Mouse (Mus musculus) MEL (cell line): ENCODE results near the gene Sv2c.

ENCODE experiments used
- CHD2 ChIP-seq: IDR thresholded peaks from 2 replicates; pipeline ENCODE4 v1.6.1; 2011; ENCODE audit warnings: low read length, improper control_type of control experiment
- CTCF ChIP-seq, 3 experiments: IDR thresholded peaks in 2 of 3; conservative IDR thresholded peaks in 1 of 3; 2 replicates each; pipeline ENCODE4 v1.5.1; 2011 to 2012; ENCODE audit warnings: low read length in 3 of 3, low read depth in 2 of 3, mild to moderate bottlenecking in 2 of 3, improper control_type of control experiment in 1 of 3, inconsistent platforms in 1 of 3, mixed read lengths in 1 of 3, moderate library complexity in 1 of 3; ENCODE audit not compliant: control insufficient read depth in 1 of 3, insufficient read depth in 1 of 3, poor library complexity in 1 of 3, severe bottlenecking in 1 of 3
- EP300 ChIP-seq, 2 experiments: IDR thresholded peaks; 2 replicates each; pipeline ENCODE4 v1.6.1; 2011; ENCODE audit warnings: improper control_type of control experiment in 2 of 2, low read length in 2 of 2, low read depth in 1 of 2, mild to moderate bottlenecking in 1 of 2
- GABPA ChIP-seq: IDR thresholded peaks from 2 replicates; pipeline ENCODE4 v1.6.1; 2012; ENCODE audit warnings: low read depth, mild to moderate bottlenecking, inconsistent platforms, low read length, improper control_type of control experiment, moderate library complexity
- GATA1 ChIP-seq: IDR thresholded peaks from 2 replicates; pipeline ENCODE4 v1.6.1; 2011; ENCODE audit warnings: low read depth, low read length, improper control_type of control experiment
- HCFC1 ChIP-seq: IDR thresholded peaks from 2 replicates; pipeline ENCODE4 v1.6.1; 2012; ENCODE audit warnings: low read depth, mild to moderate bottlenecking, inconsistent platforms, low read length, improper control_type of control experiment, moderate library complexity
- MAX ChIP-seq: IDR thresholded peaks from 2 replicates; pipeline ENCODE4 v1.6.1; 2011; ENCODE audit warnings: low read length, improper control_type of control experiment
- MXI1 ChIP-seq: IDR thresholded peaks from 2 replicates; pipeline ENCODE4 v1.6.1; 2011; ENCODE audit warnings: mild to moderate bottlenecking, low read depth, low read length, improper control_type of control experiment
- NRF1 ChIP-seq: IDR thresholded peaks from 2 replicates; pipeline ENCODE4 v1.6.1; 2014; ENCODE audit warnings: low read depth, mild to moderate bottlenecking, inconsistent platforms, low read length, improper control_type of control experiment, moderate library complexity; ENCODE audit not compliant: poor library complexity, insufficient read depth, severe bottlenecking

DNA sequence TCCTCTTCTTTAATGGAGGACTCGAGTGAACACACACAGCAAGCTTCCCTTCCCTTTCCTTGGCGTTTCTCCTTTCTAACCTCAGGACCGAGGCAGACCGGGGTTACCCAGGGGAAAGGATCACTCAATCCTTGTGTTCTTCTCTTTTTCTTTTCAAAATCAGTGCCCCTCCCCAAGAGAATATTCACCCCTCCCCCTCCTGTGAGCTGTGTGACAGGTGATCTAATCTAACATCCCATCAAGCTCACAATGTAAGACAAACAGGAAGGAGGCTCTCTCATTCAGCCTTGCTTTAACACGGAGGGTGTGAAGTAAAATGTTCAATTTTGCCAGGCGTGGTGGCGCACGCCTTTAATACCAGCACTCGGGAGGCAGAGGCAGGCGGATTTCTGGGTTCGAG lies 158.3 kb downstream of the Sv2c start:
- TF ChIP-seq CTCF (IDR thresholded peaks at IDR 0.05 in 2 of 3, conservative IDR thresholded peaks at IDR 0.05 in 1 of 3; ENCODE audit: control insufficient read depth in 1 of 3, insufficient read depth in 1 of 3, low read depth in 2 of 3, low read length in 3 of 3, poor library complexity in 1 of 3, severe bottlenecking in 1 of 3) (no peak), GABPA (no peak), NRF1 (no peak), CHD2 (no peak), MXI1 (no peak), GATA1 (no peak), HCFC1 (no peak), EP300 (IDR thresholded peaks at IDR 0.05; ENCODE audit: low read depth in 1 of 2, low read length in 2 of 2) (no peak), MAX (no peak)
